Mouse (Mus musculus) midbrain, embryonic 13.5 days (tissue): ENCODE measurements around the gene Prkch. TPM values are rescaled to one million over a fixed set of nuclear protein-coding genes. Genes with fewer than 3 reads are reported as not detected.

Source experiments
- ATAC-seq: fragments of 200-750 bp; cut with Nextera tagmentation; 2 replicates; pipeline ENCODE4 v1.8.0; 2017; ENCODE audit warnings: mild to moderate bottlenecking, moderate TSS enrichment, moderate library complexity
- H3K27ac ChIP-seq: fragments of 300-500 bp; sonication (generic); 2 replicates; pipeline ENCODE4 v1.5.1; 2015; ENCODE audit warnings: inconsistent platforms, mild to moderate bottlenecking, moderate library complexity
- H3K27me3 ChIP-seq: fragments of 300-500 bp; sonication (generic); 2 replicates; pipeline ENCODE4 v1.6.1; 2015; ENCODE audit warnings: mild to moderate bottlenecking, inconsistent platforms
- H3K36me3 ChIP-seq: fragments of 300-500 bp; sonication (generic); 2 replicates; pipeline ENCODE4 v1.6.1; 2015; ENCODE audit warnings: mild to moderate bottlenecking, inconsistent platforms
- H3K4me1 ChIP-seq: fragments of 300-500 bp; sonication (generic); replicated peaks from 2 replicates; pipeline ENCODE4 v1.6.1; 2015; ENCODE audit warnings: inconsistent platforms
- H3K4me2 ChIP-seq: fragments of 300-500 bp; sonication (generic); replicated peaks from 2 replicates; pipeline ENCODE4 v1.6.1; 2015; ENCODE audit warnings: moderate library complexity, mild to moderate bottlenecking, inconsistent platforms
- H3K4me3 ChIP-seq: fragments of 300-500 bp; sonication (generic); replicated peaks from 2 replicates; pipeline ENCODE4 v1.5.1; 2015; ENCODE audit warnings: mild to moderate bottlenecking, inconsistent platforms
- H3K9ac ChIP-seq: fragments of 300-500 bp; sonication (generic); replicated peaks from 2 replicates; pipeline ENCODE4 v1.6.1; 2015; ENCODE audit warnings: mild to moderate bottlenecking, inconsistent platforms
- H3K9me3 ChIP-seq: fragments of 300-500 bp; sonication (generic); 2 replicates; pipeline ENCODE4 v1.6.1; 2016; ENCODE audit warnings: mild to moderate bottlenecking, inconsistent platforms
- WGBS: fragments of 180-500 bp; shearing (Covaris S2); methylation state at CpG from one replicate; pipeline ENCODE4 v1.1.7; 2015; 5-methylcytosine and 5-hydroxymethylcytosine counted together
- polyA plus RNA-seq: library from polyadenylated mRNA; unstranded; fragments of >200 nt; fragmentation: Nextera tagmentation; extraction: Ambion mirVana; gene quantifications from 2 replicates; pipeline ENCODE4 v1.2.1, GENCODE M21; 2015

Gene Prkch
- polyA plus RNA-seq, 1 experiment from 2014 or later, result 5.5 TPM

DNA sequence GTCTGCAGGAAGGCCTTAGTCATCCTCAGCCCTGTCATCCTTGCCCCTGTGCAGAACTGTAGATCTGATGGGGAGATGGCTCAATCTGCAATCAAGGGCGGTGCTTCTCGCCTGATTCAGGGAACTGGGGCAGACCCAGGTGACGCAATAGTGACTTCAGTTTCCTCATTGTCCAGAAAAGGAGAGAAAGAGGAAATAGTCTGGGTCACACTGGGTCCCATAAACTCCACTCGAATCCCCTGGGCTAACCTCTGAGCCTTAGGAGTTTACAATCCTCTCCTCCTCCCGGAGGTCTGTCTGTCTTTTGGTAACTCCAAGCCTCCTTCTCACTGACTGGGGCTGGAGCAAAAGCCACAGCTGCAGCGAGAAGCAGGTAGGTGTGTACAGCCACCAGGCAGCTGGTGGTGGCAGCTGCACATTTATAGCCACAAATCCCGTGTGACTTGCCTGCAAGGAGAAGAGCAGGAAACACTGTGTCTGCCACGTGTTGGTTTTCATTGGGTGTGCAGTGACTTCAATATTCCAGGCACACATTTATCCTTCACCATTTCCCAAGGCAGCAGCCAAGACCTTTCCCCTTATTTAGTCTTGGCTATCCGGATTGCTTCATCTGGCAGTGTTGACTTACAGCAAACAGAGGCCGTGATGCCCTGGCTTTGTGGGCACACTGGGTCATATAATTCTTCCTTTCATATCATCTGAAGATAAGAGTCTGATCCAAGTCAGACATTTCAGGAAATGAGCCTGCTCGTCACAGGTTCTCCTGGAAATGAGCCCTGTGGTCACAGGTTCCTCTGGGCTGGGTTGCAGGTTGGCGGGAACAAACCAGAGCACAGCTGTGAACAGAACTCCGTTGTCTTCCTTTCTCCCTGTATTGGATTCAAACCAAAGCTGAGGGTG is 195.0 kb downstream of the Prkch start:
- 0 out of 2 replicates have a peak, but pooled peaks have one; percentile 53 for ATAC-seq
- Histone ChIP-seq H3K4me2 (no peak overlapping the region), H3K27ac (no peak overlapping the region), H3K36me3 (no peaks in the 10 kb centered on the region), H3K27me3 (no peaks in the 10 kb centered on the region), H3K9me3 (no peaks in the 10 kb centered on the region), H3K4me1 (no peaks in the 10 kb centered on the region), H3K4me3 (no peak overlapping the region), H3K9ac (no peak overlapping the region)
- 71% methylated on average over 13 of the region's 13 CpGs for WGBS

DNA sequence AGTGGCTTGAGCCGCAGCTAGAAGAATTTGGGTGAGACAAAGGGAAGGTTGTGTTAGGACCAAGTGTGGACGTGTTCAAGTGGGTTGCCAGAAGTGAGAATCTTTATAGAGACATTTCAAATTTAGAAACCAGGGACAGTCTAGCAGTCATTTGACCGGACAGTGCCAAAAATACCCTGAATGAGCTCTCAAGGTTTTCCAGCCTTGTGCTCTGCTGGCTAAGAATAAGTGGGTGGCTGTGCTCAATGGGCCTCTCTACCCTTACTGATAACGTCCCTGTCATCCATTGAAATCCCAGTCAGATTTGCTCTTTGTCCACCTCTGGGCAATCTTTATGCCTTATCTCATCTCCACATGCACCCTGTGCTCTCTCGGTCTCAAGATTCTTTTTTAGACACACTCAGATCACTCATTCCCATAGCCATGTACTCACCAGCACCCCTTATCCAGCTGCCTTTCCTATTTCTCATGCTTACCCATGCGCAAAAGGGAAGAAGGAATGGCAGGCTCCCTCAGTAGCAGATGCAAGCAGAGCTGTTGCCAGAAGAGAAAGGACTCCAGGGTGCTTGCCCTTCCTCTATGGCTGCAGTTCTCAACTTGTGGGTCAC is 196.9 kb downstream of the Prkch start:
- Histone ChIP-seq H3K27ac (no peak overlapping the region), H3K36me3 (no peaks in the 10 kb centered on the region), H3K4me3 (no peak overlapping the region), H3K9ac (no peak overlapping the region), H3K4me2 (no peak overlapping the region), H3K9me3 (no peaks in the 10 kb centered on the region), H3K27me3 (no peaks in the 10 kb centered on the region), H3K4me1 (no peaks in the 10 kb centered on the region)
- WGBS, result 87% methylated on average over 6 of the region's 6 CpGs
- no peak for ATAC-seq

DNA sequence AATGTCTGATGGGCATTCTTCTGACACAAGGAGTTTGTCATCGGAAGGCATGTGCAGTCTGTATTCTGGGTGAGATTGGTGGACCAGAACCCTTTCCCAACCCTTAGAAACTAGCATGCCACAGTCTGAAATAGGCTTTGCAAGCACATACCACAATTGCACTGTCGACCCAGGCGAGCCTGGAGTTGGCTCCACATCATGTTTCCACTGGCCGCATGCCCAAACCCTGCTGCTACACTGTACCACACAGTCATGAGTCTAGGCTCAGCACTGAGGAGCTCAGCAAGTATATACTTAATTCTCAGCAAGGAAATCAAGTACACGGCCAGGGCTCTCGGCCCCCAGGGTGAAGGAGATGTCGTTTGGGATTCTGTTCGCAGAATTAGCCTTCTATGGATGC is 202.3 kb downstream of the Prkch start:
- Histone ChIP-seq H3K4me3 (no peak overlapping the region), H3K27ac (no peak overlapping the region), H3K27me3 (no peaks in the 10 kb centered on the region), H3K9ac (no peak overlapping the region), H3K36me3 (no peaks in the 10 kb centered on the region), H3K4me1 (no peaks in the 10 kb centered on the region), H3K9me3 (no peaks in the 10 kb centered on the region), H3K4me2 (no peak overlapping the region)
- 86% methylated on average over 8 of the region's 8 CpGs for WGBS
- ATAC-seq, result 0 out of 2 replicates have a peak, but pooled peaks have one; percentile 27

DNA sequence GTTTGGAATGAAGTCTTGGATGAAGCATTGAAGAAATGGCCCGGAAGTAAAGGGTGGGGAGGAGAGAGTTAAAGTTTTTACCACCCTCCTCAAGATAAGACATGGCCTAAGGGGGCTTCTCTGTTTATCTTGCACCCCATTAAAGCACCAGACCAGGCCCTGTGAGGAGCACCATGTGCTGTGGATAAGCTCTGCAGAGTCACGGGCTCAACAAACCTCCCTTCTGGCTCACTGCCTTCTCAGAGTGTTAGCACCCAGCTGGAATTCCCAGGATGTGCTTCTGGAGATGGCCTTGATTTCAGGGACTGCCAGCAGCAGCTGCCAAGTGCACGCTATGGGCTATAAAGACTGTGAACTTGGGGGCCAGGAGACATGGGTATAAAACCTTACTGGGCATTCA is 204.3 kb downstream of the Prkch start:
- Histone ChIP-seq H3K9me3 (no peaks in the 10 kb centered on the region), H3K4me1 (peaks cover 8% of the 10 kb centered on the region), H3K27ac (no peak overlapping the region), H3K36me3 (no peaks in the 10 kb centered on the region), H3K4me2 (no peak overlapping the region), H3K4me3 (no peak overlapping the region), H3K27me3 (no peaks in the 10 kb centered on the region), H3K9ac (no peak overlapping the region)
- ATAC-seq, result no peak
- WGBS, result 81% methylated on average over 3 of the region's 3 CpGs

DNA sequence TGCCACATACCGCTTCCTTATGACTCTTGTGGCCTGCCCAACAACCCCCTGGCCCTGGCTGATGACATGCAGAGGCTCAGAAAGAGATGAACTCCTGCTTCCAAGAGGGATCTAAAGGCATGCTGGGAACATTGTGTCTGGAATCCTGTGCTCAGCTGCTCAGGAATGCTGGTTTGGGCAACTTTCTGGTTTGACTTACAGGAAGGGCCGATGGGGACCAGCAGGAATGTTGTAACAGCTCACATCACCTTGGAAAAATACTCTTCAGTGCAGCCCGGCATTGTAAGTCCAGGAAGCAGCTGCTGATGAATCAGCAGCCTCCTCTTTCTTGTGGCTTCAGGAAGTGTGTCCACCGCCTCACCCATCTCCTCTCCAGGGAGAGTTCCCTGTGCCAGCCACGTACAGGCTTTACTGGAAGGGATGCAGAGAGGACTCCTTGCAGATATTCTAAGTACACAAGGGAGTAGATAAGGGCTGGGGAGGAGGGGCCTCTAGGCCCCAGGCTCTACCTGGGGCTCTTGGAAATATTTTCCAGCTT is 206.0 kb downstream of the Prkch start:
- Histone ChIP-seq H3K27me3 (no peaks in the 10 kb centered on the region), H3K9me3 (no peaks in the 10 kb centered on the region), H3K4me2 (no peak overlapping the region), H3K4me3 (no peak overlapping the region), H3K36me3 (no peaks in the 10 kb centered on the region), H3K4me1 (peaks cover 16% of the 10 kb centered on the region), H3K27ac (no peak overlapping the region; the same call in 1 of the 2 replicates), H3K9ac (no peak overlapping the region)
- 77% methylated on average over 5 of the region's 5 CpGs for WGBS
- ATAC-seq, result no peak

DNA sequence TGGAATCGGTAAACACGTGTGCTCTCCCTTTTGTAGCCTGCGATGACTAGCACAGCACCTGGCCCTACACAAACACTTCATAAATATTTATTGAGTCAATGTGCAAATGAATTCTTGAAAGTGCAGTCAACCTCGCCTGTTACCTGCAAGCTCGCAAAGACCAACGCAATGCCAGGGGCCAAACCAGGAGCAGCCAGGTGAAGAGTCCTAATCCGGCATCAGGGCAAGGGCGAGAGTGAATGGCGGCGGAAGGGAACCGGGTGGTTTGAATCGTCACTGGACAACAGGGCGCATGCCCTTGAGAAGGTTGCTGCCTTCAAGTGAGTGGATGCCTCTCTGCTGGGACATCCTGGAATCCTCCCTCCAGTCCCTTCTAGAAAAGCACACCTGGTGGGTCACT is 208.6 kb downstream of the Prkch start:
- peaks cover 16% of the 10 kb centered on the region for H3K4me1 ChIP-seq
- no peaks in the 10 kb centered on the region for H3K9me3 ChIP-seq
- H3K36me3 ChIP-seq, result no peaks in the 10 kb centered on the region
- WGBS, result 41% methylated on average over 13 of the region's 13 CpGs
- H3K4me2 ChIP-seq, result 0 out of 2 replicates have a peak overlapping the region, but pooled peaks have one; percentile 9
- no peak overlapping the region for H3K9ac ChIP-seq
- H3K27me3 ChIP-seq, result no peaks in the 10 kb centered on the region
- H3K27ac ChIP-seq, result no peak overlapping the region
- no peak overlapping the region for H3K4me3 ChIP-seq
- no peak for ATAC-seq

DNA sequence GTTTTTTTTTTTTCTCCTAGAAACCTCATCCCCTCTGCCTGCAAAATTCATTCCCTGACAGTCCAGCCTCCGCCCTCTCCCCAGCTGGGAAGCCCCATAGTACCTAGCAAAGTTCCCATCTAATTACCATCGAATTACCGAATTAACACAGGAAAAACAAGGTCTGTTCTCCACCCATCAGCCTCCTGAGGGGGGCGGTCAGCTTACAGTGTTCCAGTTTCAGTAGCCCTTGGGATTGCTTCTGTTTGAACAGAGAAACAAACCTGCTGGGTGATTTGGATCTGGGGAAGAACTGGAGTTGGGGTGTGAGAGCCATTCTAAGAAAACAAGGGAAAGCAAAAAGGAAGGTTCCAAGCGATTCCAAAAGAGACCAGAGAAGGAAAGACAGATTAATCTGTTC is 209.1 kb downstream of the Prkch start:
- Histone ChIP-seq H3K36me3 (no peaks in the 10 kb centered on the region), H3K4me2 (peak overlapping the region; percentile 38), H3K27ac (0 out of 2 replicates have a peak overlapping the region, but pooled peaks have one; percentile 47), H3K4me3 (no peak overlapping the region), H3K27me3 (no peaks in the 10 kb centered on the region), H3K9ac (no peak overlapping the region), H3K9me3 (no peaks in the 10 kb centered on the region), H3K4me1 (peaks cover 16% of the 10 kb centered on the region)
- WGBS, result 14% methylated on average over 5 of the region's 5 CpGs
- 0 out of 2 replicates have a peak, but pooled peaks have one; percentile 40 for ATAC-seq

DNA sequence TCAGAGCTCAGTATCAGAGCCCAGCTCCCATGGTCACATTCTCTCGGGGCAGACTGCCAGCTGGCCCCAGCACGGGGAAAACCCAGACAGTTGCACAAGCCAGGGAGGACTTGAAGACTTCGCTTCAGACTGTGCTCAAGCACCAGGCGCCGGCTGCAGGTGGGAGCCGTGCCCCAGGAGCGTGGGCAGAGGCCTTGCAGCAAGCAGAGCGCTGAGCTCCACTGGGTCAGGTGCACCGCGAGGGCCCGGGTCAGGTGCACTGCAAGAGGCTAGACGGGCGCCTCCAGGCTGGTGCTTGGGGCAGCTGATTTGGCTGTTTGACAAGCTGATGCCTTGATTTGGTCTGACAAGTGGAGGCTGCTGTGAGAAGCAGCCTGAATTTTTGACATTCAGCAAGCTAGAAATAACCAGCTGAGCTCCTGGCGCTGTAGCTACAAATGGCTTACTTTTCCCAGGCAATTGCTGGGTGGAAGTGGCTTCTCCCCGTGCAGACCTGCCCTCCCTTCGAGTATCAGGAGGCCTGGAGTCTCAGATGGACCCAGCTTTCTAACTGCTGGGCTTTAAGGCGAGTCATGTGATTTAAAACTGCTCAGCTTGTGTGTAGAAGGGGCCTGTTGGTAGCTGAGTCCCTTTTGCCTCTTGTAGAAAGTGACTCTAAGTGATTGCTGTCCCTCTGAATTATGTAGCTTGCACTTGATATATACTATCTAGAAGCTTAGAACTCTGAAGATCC is 209.7 kb downstream of the Prkch start:
- Histone ChIP-seq H3K4me1 (peaks cover 16% of the 10 kb centered on the region), H3K9ac (peak overlapping the region; percentile 49), H3K27ac (peak overlapping the region; percentile 47; the same call in 1 of the 2 replicates), H3K9me3 (no peaks in the 10 kb centered on the region), H3K27me3 (no peaks in the 10 kb centered on the region), H3K4me3 (no peak overlapping the region), H3K4me2 (peak overlapping the region; percentile 38), H3K36me3 (no peaks in the 10 kb centered on the region)
- peak; percentile 86 for ATAC-seq
- WGBS, result 30% methylated on average over 17 of the region's 17 CpGs

DNA sequence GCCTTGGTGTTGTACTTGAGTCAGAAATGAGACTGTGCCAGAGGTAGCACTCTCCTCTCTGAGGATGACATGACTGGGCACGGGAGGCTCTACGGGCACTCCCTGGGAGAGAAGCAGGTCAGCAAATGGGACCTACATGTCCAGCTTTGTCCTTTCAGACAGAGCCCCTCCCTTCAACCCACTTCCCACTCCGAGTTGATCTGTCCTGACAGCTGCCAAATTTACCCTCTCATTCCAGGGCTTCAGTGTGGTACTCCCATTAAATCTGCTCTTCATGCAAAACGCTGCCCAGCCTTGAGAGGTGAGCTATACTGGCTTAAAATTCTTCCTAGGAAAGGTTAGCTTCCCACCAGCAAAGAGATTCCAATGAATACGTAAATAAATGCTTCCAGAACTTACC is 215.1 kb downstream of the Prkch start:
- H3K9me3 ChIP-seq, result no peaks in the 10 kb centered on the region
- 89% methylated on average over 5 of the region's 5 CpGs for WGBS
- no peaks in the 10 kb centered on the region for H3K36me3 ChIP-seq
- no peak for ATAC-seq
- no peaks in the 10 kb centered on the region; the same call in 1 of the 2 replicates for H3K4me1 ChIP-seq
- H3K27me3 ChIP-seq, result no peaks in the 10 kb centered on the region
- H3K4me2 ChIP-seq, result no peak overlapping the region
- H3K9ac ChIP-seq, result no peak overlapping the region
- H3K4me3 ChIP-seq, result no peak overlapping the region
- H3K27ac ChIP-seq, result no peak overlapping the region

DNA sequence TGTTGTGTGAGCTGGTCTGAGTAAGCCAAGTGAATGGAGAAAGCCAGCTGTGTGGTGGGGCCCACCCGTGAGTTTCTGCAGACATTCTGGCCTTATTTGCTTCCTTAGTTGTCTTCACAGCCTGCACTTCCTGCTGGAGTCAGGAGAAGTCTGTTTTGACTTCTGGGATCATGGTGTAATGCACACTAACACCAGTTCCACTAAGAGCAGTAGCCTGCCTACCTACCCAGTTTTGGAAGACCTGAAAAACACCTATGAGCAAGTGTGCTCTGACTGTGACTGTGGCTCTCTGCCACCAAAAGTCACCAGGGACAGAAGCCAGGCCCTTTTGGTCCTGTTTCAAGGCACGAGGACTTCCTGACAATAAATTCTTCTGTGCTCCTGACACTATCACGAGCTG is 216.3 kb downstream of the Prkch start:
- Histone ChIP-seq H3K4me1 (no peaks in the 10 kb centered on the region), H3K9ac (no peak overlapping the region), H3K4me2 (no peak overlapping the region), H3K27ac (no peak overlapping the region), H3K4me3 (no peak overlapping the region), H3K36me3 (no peaks in the 10 kb centered on the region), H3K9me3 (no peaks in the 10 kb centered on the region), H3K27me3 (no peaks in the 10 kb centered on the region)
- no peak for ATAC-seq
- 70% methylated on average over 3 of the region's 3 CpGs for WGBS

DNA sequence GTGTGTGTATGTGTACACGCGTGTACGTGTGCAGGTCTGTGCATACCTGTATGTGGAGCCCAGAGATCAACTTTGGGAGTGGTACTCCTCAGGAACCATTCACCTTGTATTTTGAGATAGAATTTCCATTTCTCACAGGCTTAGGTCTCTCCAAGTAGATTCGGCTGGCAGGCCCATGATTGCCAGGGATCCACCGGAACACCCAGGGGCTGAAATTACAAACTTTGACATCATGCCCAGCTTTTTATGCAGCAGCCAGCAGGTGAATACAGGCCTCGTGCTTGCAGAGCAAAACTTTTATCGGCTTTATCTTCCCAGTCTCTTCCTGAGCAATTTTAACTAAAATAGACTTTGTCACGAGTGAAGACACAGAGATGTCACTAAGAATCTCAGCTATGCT is 217.2 kb downstream of the Prkch start:
- ATAC-seq, result no peak
- no peak overlapping the region for H3K4me2 ChIP-seq
- no peak overlapping the region for H3K9ac ChIP-seq
- no peaks in the 10 kb centered on the region for H3K27me3 ChIP-seq
- no peaks in the 10 kb centered on the region for H3K9me3 ChIP-seq
- H3K4me1 ChIP-seq, result no peaks in the 10 kb centered on the region
- no peaks in the 10 kb centered on the region for H3K36me3 ChIP-seq
- 92% methylated on average over 8 of the region's 8 CpGs for WGBS
- no peak overlapping the region for H3K27ac ChIP-seq
- no peak overlapping the region for H3K4me3 ChIP-seq
